Mouse (Mus musculus) thymus, adult 2 months (tissue): ENCODE measurements around the gene Apobec3.

ENCODE experiments used
- CTCF ChIP-seq: fragments of 200-500 bp; IDR thresholded peaks from 2 replicates; pipeline ENCODE4 v1.5.1; 2012; ENCODE audit warnings: mild to moderate bottlenecking, control low read depth, low read length, moderate library complexity, borderline replicate concordance; ENCODE audit not compliant: control insufficient read depth, poor library complexity, insufficient read depth; ENCODE audit errors: extremely low read depth
- POLR2A ChIP-seq: fragments of 200-500 bp; IDR thresholded peaks from 2 replicates; pipeline ENCODE4 v1.6.1; 2012; ENCODE audit warnings: mild to moderate bottlenecking, low read length, control low read depth, moderate library complexity; ENCODE audit not compliant: control insufficient read depth, poor library complexity, insufficient read depth; ENCODE audit errors: extremely low read depth

- TF ChIP-seq POLR2A = no peak
- TF ChIP-seq CTCF = no peak
Measured at GRCm38 (mm10) chr15:79935654-79936373, 44.4 kb downstream of the Apobec3 start.
